Mouse (Mus musculus): ENCODE results near the gene Gimap3.

The Gimap3 gene

GRCm38 (mm10) chr6:48770696-48771095, at the start of gene Gimap3:
Gene Gimap3 (minus strand): TSS chr6:48770851.
- in situ Hi-C loops (cut with MboI, MseI) = loop anchor here (5.0 to 10.0 kb wide), 2 partner anchors 123 to 236 kb away; partner anchors contain the start of genes Atp6v0e2 and Gimap8

DNA sequence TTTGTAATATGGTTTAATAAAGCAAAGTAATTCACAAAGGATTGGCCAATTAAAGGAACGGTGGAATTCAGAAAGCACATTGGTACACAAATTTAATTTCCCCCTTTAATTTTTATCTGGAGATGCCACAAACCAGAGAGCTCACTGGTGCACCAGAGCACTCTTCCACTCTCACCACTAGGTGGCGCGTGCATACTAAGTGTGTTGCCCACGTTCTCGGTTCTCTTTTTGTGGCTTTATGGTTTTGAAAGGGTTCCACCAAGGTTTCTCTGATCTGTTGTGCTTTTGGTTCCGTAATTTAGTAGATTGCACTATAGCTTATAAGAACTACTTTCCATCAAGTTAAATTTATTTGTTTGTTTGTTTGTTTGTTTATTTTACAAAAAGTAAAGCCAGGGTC, 47.2 kb upstream of the Gimap3 start:
- in situ Hi-C loops (cut with MboI, MseI) = loop anchor here (5.0 kb wide), 1 partner anchor 39 kb away; no protein-coding TSS in a partner anchor

DNA sequence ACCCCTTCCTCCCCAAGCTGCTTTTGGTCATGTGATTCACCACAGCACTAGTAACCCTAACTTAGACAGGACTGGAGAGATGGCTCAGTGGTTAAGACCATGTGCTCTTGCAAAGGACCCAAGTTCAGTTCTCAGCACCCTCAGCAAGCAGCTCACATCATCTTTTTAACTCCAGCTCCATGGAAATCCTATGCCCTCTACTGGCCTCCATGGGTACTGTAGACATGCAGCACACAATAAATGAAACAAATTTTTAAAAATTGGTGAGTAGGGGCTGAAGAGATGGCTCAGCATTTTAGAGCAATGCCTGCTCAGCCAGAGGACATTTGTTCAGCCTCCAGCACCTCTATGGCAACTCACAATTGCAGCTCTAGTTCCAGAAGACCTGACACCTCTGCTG, 44.4 kb upstream of the Gimap3 start:
- in situ Hi-C loops (cut with MboI, MseI) = loop anchor here (5.0 kb wide), 1 partner anchor 42 kb away; no protein-coding TSS in a partner anchor

GRCm38 (mm10) chr6:48809494-48810219, 39.0 kb upstream of the Gimap3 start:
- in situ Hi-C loops (cut with MboI, MseI) = no loop called here

DNA sequence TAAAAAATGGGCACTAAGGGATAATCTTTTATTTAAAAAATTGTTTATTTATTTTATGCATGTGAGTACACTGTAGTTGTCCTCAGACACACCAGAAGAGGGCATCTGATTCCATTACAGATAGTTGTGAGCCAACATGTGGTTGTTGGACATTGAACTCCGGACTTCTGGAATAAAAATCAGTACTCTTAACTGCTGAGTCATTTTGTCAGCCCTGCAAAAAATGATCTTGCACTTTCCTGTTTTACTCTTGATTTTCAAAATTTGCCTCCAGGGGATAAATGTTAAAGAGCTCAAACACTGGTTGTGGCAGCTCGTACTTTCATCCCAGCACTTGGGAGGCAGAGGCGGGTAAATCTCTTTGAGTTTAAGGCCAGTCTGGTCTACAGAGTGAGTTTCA, 36.1 kb upstream of the Gimap3 start:
- in situ Hi-C loops (cut with MboI, MseI) = no loop called here

- in situ Hi-C loops (cut with MboI, MseI) = no loop called here
Observed at GRCm38 (mm10) chr6:48804346-48804745, 33.7 kb upstream of the Gimap3 start.

DNA sequence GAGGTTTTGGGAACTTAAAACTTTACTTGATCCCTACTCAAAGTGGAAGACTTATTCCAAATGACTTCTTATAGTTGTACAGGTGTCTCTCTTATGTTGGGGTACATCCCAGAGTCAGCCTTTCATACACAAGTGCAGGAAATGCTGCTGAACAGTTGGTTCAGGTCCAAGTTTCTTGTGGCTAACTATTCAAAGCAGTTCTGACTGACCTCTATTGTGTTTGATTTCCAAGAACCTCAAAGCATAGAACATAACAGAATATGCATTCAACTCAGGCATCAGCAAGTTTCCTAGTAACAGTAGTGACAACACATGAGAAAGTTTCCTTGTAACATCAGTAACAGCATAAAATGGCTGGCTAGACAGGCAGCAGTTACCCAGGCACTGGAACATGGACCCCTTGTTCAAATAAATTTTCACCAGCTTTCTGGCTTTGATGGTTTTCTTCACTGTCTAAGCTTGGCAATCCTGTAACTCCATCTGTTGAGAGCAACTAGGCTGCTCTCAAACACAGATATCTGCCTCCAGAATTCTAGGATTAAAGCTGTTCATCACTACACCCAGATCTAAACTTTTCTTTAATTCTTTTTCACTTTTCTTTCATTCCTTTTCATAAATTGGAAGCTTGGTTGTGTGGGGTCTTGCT, 32.9 kb upstream of the Gimap3 start:
- in situ Hi-C loops (cut with MboI, MseI) = no loop called here

GRCm38 (mm10) chr6:48801897-48802296, 31.2 kb upstream of the Gimap3 start:
- in situ Hi-C loops (cut with MboI, MseI) = no loop called here

- in situ Hi-C loops (cut with MboI, MseI) = loop anchor here (10.0 kb wide), 1 partner anchor 843 kb away; no protein-coding TSS in a partner anchor
Observed at GRCm38 (mm10) chr6:48787867-48788266, 17.2 kb upstream of the Gimap3 start.

DNA sequence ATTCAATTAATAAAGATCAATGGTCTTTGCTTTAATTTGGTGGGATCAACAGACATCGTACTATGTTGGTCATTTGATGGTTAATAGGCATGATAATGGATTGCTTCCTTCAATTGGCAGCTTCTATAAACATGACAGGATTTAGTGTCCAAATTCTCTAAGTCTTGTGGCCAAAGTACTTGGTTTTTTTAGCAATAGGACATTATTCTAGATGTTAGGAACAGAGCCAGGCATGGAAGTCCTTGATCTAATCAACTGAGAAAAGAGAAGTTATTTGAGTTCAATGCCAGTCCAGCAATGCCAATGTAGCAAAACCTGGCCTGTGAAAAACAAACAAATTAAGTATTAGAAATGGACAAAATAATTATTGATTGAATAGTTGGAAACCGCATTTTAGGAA, 14.9 kb upstream of the Gimap3 start:
- in situ Hi-C loops (cut with MboI, MseI) = loop anchor here (10.0 kb wide), 1 partner anchor 841 kb away; no protein-coding TSS in a partner anchor

- in situ Hi-C loops (cut with MboI, MseI) = loop anchor here (10.0 kb wide), 1 partner anchor 840 kb away; no protein-coding TSS in a partner anchor
Observed at GRCm38 (mm10) chr6:48785189-48785588, 14.5 kb upstream of the Gimap3 start.

GRCm38 (mm10) chr6:48784406-48784805, 13.8 kb upstream of the Gimap3 start:
- in situ Hi-C loops (cut with MboI, MseI) = loop anchor here (10.0 kb wide), 1 partner anchor 840 kb away; no protein-coding TSS in a partner anchor

DNA sequence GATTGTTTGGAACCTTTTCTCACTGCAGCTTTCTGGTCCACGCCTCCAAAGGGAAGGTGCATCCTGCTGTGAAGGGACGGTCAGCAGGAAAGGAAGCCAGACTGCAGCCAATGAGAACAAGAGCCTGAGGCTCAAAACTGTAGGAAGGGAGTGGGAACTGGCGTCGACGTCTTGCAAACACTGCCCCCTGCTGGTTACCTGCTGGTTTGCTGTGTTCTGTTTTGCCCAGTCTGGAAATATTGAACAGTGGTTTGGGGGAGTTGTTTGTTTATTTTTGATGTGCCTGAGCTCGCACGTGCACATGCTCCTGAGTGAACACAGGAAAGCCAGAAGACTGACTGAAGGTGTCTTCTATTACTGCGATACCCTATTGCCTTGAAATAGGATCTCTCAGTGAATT, 1.4 kb upstream of the Gimap3 start:
- in situ Hi-C loops (cut with MboI, MseI) = loop anchor here (5.0 to 10.0 kb wide), 2 partner anchors 125 to 237 kb away; partner anchors contain the start of genes Atp6v0e2 and Gimap8

DNA sequence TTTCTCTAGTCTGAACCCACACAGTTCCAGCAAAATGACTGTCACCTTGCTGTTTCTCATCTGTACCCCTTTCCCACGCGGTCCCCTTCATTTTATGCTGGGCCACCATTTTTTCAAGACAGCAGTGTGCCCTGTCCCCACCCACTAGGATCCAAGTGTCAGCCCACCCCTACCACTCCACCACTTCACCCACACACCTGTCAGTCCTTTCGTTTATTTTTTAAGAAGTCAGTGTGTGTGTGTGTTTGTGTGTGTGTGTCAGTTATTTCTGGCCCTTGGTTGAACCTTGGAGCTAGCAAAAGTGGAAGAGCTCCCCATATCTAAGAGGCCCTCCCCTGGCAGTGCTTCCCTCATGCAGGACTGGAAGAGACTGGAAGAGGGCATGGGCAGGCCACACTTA, 1.7 kb downstream of the Gimap3 start:
- in situ Hi-C loops (cut with MboI, MseI) = no loop called here

- in situ Hi-C loops (cut with MboI, MseI) = no loop called here
Observed at GRCm38 (mm10) chr6:48768178-48768869, 2.3 kb downstream of the Gimap3 start.

DNA sequence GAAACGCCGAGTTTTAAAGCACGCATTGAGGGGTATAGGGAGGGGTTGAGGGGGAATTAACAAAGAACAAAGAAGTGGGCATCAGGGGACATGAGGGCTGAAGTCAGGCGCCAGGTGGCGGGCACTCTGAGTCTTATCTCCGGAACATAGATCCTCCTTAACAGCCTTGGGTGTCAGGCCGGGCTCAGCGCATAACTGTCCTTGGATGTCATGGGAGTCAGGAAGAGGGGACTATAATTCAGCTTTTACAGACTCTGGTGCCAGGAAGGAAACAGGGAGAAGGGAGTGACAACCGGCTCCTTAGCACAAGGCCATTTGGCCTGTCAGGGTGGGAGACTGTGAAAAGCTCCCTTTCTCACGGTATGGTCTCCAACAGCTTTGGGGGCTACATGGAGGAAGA, 6.2 kb downstream of the Gimap3 start:
- in situ Hi-C loops (cut with MboI, MseI) = no loop called here

GRCm38 (mm10) chr6:48763567-48764270, 6.9 kb downstream of the Gimap3 start:
- in situ Hi-C loops (cut with MboI, MseI) = no loop called here

DNA sequence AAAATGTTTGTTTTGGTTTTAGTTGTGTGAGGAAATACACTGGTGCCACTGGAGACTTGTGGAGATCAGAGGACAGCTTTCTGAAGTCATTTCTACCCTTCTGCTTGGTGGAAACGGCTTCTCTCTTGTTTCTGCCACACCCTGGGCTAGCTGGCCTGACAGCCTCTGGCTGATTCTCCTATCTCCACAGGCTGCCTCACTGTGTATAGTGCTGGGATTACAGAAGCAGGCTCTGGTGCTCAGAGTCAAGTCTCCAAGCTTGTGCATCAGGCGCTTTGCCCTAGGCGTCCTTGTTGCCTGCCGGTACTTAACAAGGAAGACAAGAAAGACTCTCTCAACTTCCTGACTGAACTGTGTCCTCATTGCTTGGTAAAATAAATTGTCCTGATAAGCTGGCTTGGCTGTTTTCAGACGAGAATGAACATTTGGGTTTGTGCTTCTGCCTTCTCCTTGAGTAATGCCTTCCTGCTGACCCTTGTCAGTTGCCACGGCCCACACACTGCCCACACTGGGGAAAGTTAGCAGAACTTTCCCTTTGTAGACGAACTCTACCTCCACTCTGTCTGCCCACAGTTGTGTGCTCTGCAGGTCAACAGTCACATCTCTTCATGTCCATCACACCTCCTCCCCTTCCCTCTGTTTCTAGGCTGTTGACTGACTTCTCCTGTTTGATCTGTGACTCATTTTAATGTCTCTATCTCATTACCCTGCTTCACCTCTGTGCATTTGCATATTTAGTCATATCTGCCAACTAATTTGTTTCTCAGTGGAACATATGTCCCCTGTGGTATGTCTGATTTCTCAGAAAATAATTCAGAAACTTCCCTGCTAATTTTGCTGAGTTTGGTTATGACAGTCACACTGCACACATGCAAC, 23.3 kb downstream of the Gimap3 start:
- in situ Hi-C loops (cut with MboI, MseI) = no loop called here

DNA sequence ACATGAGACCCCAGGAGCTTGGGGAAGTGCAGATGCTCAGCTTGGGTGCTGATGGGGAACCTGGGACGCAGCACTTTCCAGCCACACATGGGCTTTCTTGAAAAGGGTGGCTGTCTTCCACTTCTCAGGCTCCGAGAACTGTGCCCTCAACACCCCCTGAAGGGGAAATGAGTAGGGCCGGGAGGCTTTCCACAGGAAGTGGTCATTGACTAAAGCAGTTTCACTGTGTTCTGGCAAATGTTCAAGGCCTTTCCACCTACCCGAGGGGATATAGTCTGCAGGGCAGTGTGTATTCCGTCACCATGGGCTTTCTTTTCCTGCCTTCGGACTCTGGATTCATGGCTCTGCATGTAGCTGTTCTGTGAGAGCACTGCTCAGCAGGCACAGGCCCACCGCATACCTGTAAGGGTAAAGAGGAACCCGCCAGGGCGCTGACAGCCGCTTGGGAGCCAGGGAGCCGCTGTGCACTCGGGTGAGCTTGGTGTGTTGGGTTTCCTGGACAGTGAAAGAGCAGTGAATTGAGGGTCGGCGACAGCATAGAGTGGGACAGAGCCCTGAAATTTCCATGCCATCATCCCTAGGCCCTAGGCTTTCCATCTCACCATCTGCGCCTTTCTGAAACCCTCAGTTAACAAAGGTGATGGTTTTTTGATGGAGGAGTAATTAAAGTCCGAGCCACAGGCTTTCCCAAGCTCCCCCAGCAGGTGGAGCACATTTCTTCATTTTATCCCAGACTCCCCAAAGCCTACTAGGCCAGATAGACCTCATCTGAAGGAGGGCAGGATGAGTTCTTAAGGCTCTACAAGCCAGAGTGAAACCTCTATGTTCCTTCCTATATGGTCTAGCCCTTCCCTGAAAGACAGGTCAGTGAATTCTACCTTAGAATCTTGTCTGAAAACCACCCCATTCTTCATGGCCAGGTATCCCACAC, 24.4 kb downstream of the Gimap3 start, which contains the start of gene Gimap5:
Gimap5 (plus strand) TSS at position 239 of the 931 bp plus-strand sequence.
- in situ Hi-C loops (cut with MboI, MseI) = no loop called here

All from T-helper 2 cell (primary cell).